Mouse (Mus musculus) heart, embryonic 13.5 days (tissue): Measurements from ENCODE around the gene Btg1-ps1. TPM values are rescaled to one million over a fixed set of nuclear protein-coding genes. Genes with fewer than 3 reads are reported as not detected.
"Not testable (repeated sequence)": the region's sequence is repeated elsewhere in the genome, so short reads cannot be mapped to it uniquely, and the experiment has no call there.

ENCODE experiments used
- ATAC-seq: fragments of 200-750 bp; cut with Nextera tagmentation; 2 replicates; pipeline ENCODE4 v1.8.0; 2017; ENCODE audit warnings: moderate TSS enrichment; ENCODE audit not compliant: insufficient number of reproducible peaks, low FRiP score, low TSS enrichment; ENCODE audit errors: extremely low read depth
- H3K27ac ChIP-seq: fragments of 300-500 bp; sonication (generic); replicated peaks from 2 replicates; pipeline ENCODE4 v1.5.1; 2015; ENCODE audit warnings: moderate library complexity, mild to moderate bottlenecking, inconsistent platforms
- H3K27me3 ChIP-seq: fragments of 300-500 bp; sonication (generic); replicated peaks from 2 replicates; pipeline ENCODE4 v1.6.1; 2015; ENCODE audit warnings: mild to moderate bottlenecking, inconsistent platforms
- H3K36me3 ChIP-seq: fragments of 300-500 bp; sonication (generic); 2 replicates; pipeline ENCODE4 v1.6.1; 2015; ENCODE audit warnings: mild to moderate bottlenecking, inconsistent platforms
- H3K4me1 ChIP-seq: fragments of 300-500 bp; sonication (generic); 2 replicates; pipeline ENCODE4 v1.6.1; 2015; ENCODE audit warnings: inconsistent platforms
- H3K4me2 ChIP-seq: fragments of 300-500 bp; sonication (generic); 2 replicates; pipeline ENCODE4 v1.6.1; 2015; ENCODE audit warnings: inconsistent platforms, mild to moderate bottlenecking, moderate library complexity
- H3K4me3 ChIP-seq: fragments of 300-500 bp; sonication (generic); 2 replicates; pipeline ENCODE4 v1.5.1; 2015; ENCODE audit warnings: moderate library complexity, mild to moderate bottlenecking, inconsistent platforms
- H3K9ac ChIP-seq: fragments of 300-500 bp; sonication (generic); 2 replicates; pipeline ENCODE4 v1.6.1; 2015; ENCODE audit warnings: inconsistent platforms, mild to moderate bottlenecking, moderate library complexity
- H3K9me3 ChIP-seq: fragments of 300-500 bp; sonication (generic); 2 replicates; pipeline ENCODE4 v1.6.1; 2016; ENCODE audit warnings: inconsistent platforms
- WGBS: fragments of 180-500 bp; shearing (Covaris S2); methylation state at CpG from one replicate; pipeline ENCODE4 v1.1.7; 2015; ENCODE audit warnings: mixed read lengths; 5-methylcytosine and 5-hydroxymethylcytosine counted together
- polyA plus RNA-seq: library from polyadenylated mRNA; unstranded; fragments of >200 nt; fragmentation: Nextera tagmentation; extraction: Ambion mirVana; gene quantifications from 2 replicates; pipeline ENCODE4 v1.2.1, GENCODE M21; 2015

The Btg1-ps1 gene
- not detected in 2 replicates for polyA plus RNA-seq

GRCm38 (mm10) chrX:38018597-38018996, at the start of gene Btg1-ps1:
Gene Btg1-ps1 (minus strand): TSS chrX:38018815.
- H3K4me1 ChIP-seq, H3K9me3 ChIP-seq, ATAC-seq, H3K9ac ChIP-seq, H3K4me2 ChIP-seq, H3K27ac ChIP-seq, H3K4me3 ChIP-seq, H3K36me3 ChIP-seq, H3K27me3 ChIP-seq: not testable (repeated sequence)

GRCm38 (mm10) chrX:38066175-38066574, 47.6 kb upstream of the Btg1-ps1 start, which contains the start of gene Rhox10:
Gene Rhox10 (plus strand): TSS chrX:38066475.
- Histone ChIP-seq H3K9me3 (no peaks in the 10 kb centered on the region), H3K36me3 (no peaks in the 10 kb centered on the region), H3K27me3 (no peaks in the 10 kb centered on the region), H3K4me1 (no peaks in the 10 kb centered on the region), H3K4me3 (no peak within 1 kb of the TSS), H3K4me2 (no peak within 1 kb of the TSS), H3K9ac (no peak within 1 kb of the TSS), H3K27ac (no peak within 1 kb of the TSS)
- WGBS: 81% methylated on average over 11 of the region's 11 CpGs
- ATAC-seq: no peak

GRCm38 (mm10) chrX:38061544-38061943, 42.9 kb upstream of the Btg1-ps1 start:
- ATAC-seq: no peak
- 3% methylated on average over 1 of the region's 1 CpGs for WGBS
- no peaks in the 10 kb centered on the region for H3K9me3 ChIP-seq

GRCm38 (mm10) chrX:38043014-38043413, 24.4 kb upstream of the Btg1-ps1 start, which contains the start of gene Btg1-ps2:
Gene Btg1-ps2 (minus strand): TSS chrX:38043114.
- not testable (repeated sequence) for H3K4me1 ChIP-seq, H3K27me3 ChIP-seq, H3K9me3 ChIP-seq, H3K9ac ChIP-seq, H3K27ac ChIP-seq, ATAC-seq, H3K4me2 ChIP-seq, H3K4me3 ChIP-seq, H3K36me3 ChIP-seq

More at GRCm38 (mm10) chrX:38061544-38061943, 42.9 kb upstream of the Btg1-ps1 start:
- H3K4me1 ChIP-seq: no peaks in the 10 kb centered on the region
- no peak overlapping the region for H3K4me2 ChIP-seq
- no peaks in the 10 kb centered on the region for H3K36me3 ChIP-seq
- no peak overlapping the region for H3K4me3 ChIP-seq
- no peaks in the 10 kb centered on the region for H3K27me3 ChIP-seq
- H3K27ac ChIP-seq: no peak overlapping the region
- no peak overlapping the region for H3K9ac ChIP-seq

- no peak for ATAC-seq
- no peaks in the 10 kb centered on the region for H3K36me3 ChIP-seq
- WGBS: 89% methylated on average over 5 of the region's 5 CpGs
- no peaks in the 10 kb centered on the region for H3K9me3 ChIP-seq
- no peaks in the 10 kb centered on the region for H3K4me1 ChIP-seq
- no peaks in the 10 kb centered on the region for H3K27me3 ChIP-seq
- no peak overlapping the region for H3K4me2 ChIP-seq
- no peak overlapping the region for H3K9ac ChIP-seq
- H3K4me3 ChIP-seq: no peak overlapping the region
- H3K27ac ChIP-seq: no peak overlapping the region
Observed at GRCm38 (mm10) chrX:38039666-38040065, 21.1 kb upstream of the Btg1-ps1 start.

- Histone ChIP-seq H3K27me3 (no peaks in the 10 kb centered on the region), H3K9me3 (no peaks in the 10 kb centered on the region), H3K9ac (no peak overlapping the region), H3K4me1 (no peaks in the 10 kb centered on the region), H3K4me2 (no peak overlapping the region), H3K27ac (no peak overlapping the region), H3K4me3 (no peak overlapping the region), H3K36me3 (no peaks in the 10 kb centered on the region)
- WGBS: 39% methylated on average over 2 of the region's 2 CpGs
- no peak for ATAC-seq
Observed at GRCm38 (mm10) chrX:38033841-38034240, 15.2 kb upstream of the Btg1-ps1 start.

- WGBS: 44% methylated on average over 2 of the region's 2 CpGs
- Histone ChIP-seq H3K27me3 (no peaks in the 10 kb centered on the region), H3K9ac (no peak overlapping the region), H3K9me3 (no peaks in the 10 kb centered on the region), H3K4me1 (peaks cover 5% of the 10 kb centered on the region; the same call in 1 of the 2 replicates), H3K4me3 (no peak overlapping the region), H3K4me2 (no peak overlapping the region), H3K36me3 (no peaks in the 10 kb centered on the region), H3K27ac (no peak overlapping the region)
- no peak for ATAC-seq
Observed at GRCm38 (mm10) chrX:38008756-38009155, 9.9 kb downstream of the Btg1-ps1 start.

Other genes starting within 250 kb of the Btg1-ps1 start
- 10.6 and 12.4 TPM in 2 replicates for gene Rhox5, start 214.0 kb downstream of the Btg1-ps1 start, polyA plus RNA-seq
- gene Rhox6, start 191.9 kb downstream of the Btg1-ps1 start, polyA plus RNA-seq: not detected in 2 replicates
- gene Rhox7a, start 187.1 kb downstream of the Btg1-ps1 start, polyA plus RNA-seq: not detected in 2 replicates
- gene Rhox8, start 139.9 kb downstream of the Btg1-ps1 start, polyA plus RNA-seq: not detected in 2 replicates
- not detected in 2 replicates for gene Rhox7b, start 121.6 kb downstream of the Btg1-ps1 start, polyA plus RNA-seq
- not detected in 2 replicates for gene Rhox9, start 117.0 kb downstream of the Btg1-ps1 start, polyA plus RNA-seq
- not detected in 2 replicates for gene Btg1-ps2, start 24.3 kb upstream of the Btg1-ps1 start, polyA plus RNA-seq
- not detected in 2 replicates for gene Rhox10, start 47.7 kb upstream of the Btg1-ps1 start, polyA plus RNA-seq
- gene Rhox11, start 66.3 kb upstream of the Btg1-ps1 start, polyA plus RNA-seq: not detected in 2 replicates
- gene Rhox12, start 92.1 kb upstream of the Btg1-ps1 start, polyA plus RNA-seq: not detected in 2 replicates
- not detected in 2 replicates for gene Rhox13, start 102.4 kb upstream of the Btg1-ps1 start, polyA plus RNA-seq
- 2.0 and 2.1 TPM in 2 replicates for gene Zbtb33, start 171.0 kb upstream of the Btg1-ps1 start, polyA plus RNA-seq
- gene Tmem255a, start 233.6 kb upstream of the Btg1-ps1 start, polyA plus RNA-seq: 14.3 and 15.1 TPM in 2 replicates